Mouse (Mus musculus) megakaryocyte, embryonic 14.5 days (primary cell): ENCODE data around the gene Igf2.

Source experiments
- FLI1 ChIP-seq: IDR thresholded peaks from 2 replicates; pipeline ENCODE4 v1.6.1; 2012; ENCODE audit warnings: low read length, inconsistent platforms, mixed read lengths
- GATA1 ChIP-seq: IDR thresholded peaks from 3 replicates; pipeline ENCODE4 v1.6.1; 2012; ENCODE audit warnings: mixed read lengths, low read length, inconsistent platforms, borderline replicate concordance

GRCm38 (mm10) chr7:142622180-142622579, 44.4 kb downstream of the Igf2 start:
- TF ChIP-seq FLI1, result no peak
- TF ChIP-seq GATA1, result no peak
